ENCODE assay signal across 19 mouse cellular contexts in the genomic region with DNA sequence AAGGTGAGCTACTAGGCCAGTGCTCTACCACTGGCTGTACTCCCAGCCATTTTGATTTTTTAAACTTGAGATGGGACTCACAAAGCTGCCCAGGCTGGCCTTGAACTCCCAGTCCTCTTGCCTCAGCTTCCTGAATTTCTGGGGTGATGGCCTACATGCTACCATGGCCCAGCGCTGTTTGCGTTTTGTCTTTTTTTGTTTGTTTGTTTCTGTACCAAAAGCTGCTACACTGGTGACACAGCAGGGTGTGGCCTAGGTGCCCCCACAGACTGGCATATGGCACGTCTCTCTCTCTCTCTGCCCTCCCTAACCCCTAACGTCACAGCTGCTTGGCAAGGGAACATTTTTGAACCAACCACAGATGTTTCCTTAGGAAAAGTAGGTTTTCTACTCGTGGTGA. TPM values are rescaled to one million over a fixed set of nuclear protein-coding genes. Genes with fewer than 3 reads are reported as not detected.
DNase-seq lines count a peak whose midpoint lies in the region; ATAC-seq and TF ChIP-seq lines count a peak whose summit lies in the region.
"Had no signal": no experiment of that assay in that cellular context is flagged by ENCODE, and none has a peak within 500 bp of the region (broad histone marks: within the 10 kb centered on the region; RNA-seq: fewer than 3 reads in every experiment).

No protein-coding gene starts in this region.

- no peak for DNase-seq in forebrain, embryonic 11.5 days (ENCODE audit: low spot score)
- DNase-seq in layer of hippocampus, adult 2 months (ENCODE audit: low spot score in 2 of 2) = no peak
- DNase-seq in layer of hippocampus, postnatal 36 days = no peak
- no peak for DNase-seq in liver, postnatal 0 days
- DNase-seq in liver = no peak
- no peak for DNase-seq in gastrocnemius, postnatal 36 days
- DNase-seq: adrenal gland, postnatal 10 days; cerebellum, adult 11-12 months; cerebellum, adult 9-10 months; cerebellum, postnatal 36 days; gastrocnemius, adult 2 months; gastrocnemius, postnatal 25 days; heart, postnatal 14 days had no signal

- peak overlapping the region; percentile 25; the same call in 1 of the 2 replicates for H3K9ac ChIP-seq in forebrain, embryonic 12.5 days
- no peak overlapping the region for H3K9ac ChIP-seq in forebrain, embryonic 11.5 days (ENCODE audit: low read length)
- no peak overlapping the region for H3K9ac ChIP-seq in liver, postnatal 0 days (replicated peaks)
- H3K9ac ChIP-seq in limb, embryonic 15.5 days = no peak overlapping the region
- H3K9ac ChIP-seq: heart, embryonic 15.5 days had no signal

- 0 out of 2 replicates have a peak overlapping the region, but pooled peaks have one; percentile 20 for H3K27ac ChIP-seq in forebrain, embryonic 12.5 days
- no peak overlapping the region for H3K27ac ChIP-seq in forebrain, embryonic 11.5 days (ENCODE audit: low read depth, low read length)
- H3K27ac ChIP-seq in layer of hippocampus, adult 2 months = peak overlapping the region; percentile 84; the same call in 1 of the 2 replicates
- H3K27ac ChIP-seq in liver, postnatal 0 days (ENCODE audit: low read depth) = peak overlapping the region; percentile 16; the same call in 1 of the 2 replicates
- peak overlapping the region; percentile 43; the same call in 1 of the 2 replicates for H3K27ac ChIP-seq in limb, embryonic 15.5 days
- H3K27ac ChIP-seq: gastrocnemius, adult 2 months; heart, embryonic 10.5 days; heart, embryonic 15.5 days; hindbrain, postnatal 0 days had no signal

- no peaks in the 10 kb centered on the region for H3K27me3 ChIP-seq in forebrain, embryonic 12.5 days
- H3K27me3 ChIP-seq in forebrain, embryonic 11.5 days (ENCODE audit: control insufficient read depth, insufficient read depth, low read length) = no peaks in the 10 kb centered on the region
- no peaks in the 10 kb centered on the region for H3K27me3 ChIP-seq in liver, postnatal 0 days (ENCODE audit: insufficient read depth, low read length)
- no peaks in the 10 kb centered on the region for H3K27me3 ChIP-seq in limb, embryonic 15.5 days
- H3K27me3 ChIP-seq: heart, embryonic 15.5 days had no signal

- no peak overlapping the region for H3K4me2 ChIP-seq in forebrain, embryonic 12.5 days
- no peak overlapping the region for H3K4me2 ChIP-seq in forebrain, embryonic 11.5 days (ENCODE audit: low read depth, low read length, severe bottlenecking)
- no peak overlapping the region for H3K4me2 ChIP-seq in liver, postnatal 0 days (ENCODE audit: low read depth, low read length)
- no peak overlapping the region for H3K4me2 ChIP-seq in limb, embryonic 15.5 days
- H3K4me2 ChIP-seq: heart, embryonic 15.5 days had no signal

- 80% methylated on average over 5 of the region's 5 CpGs for WGBS in forebrain, embryonic 12.5 days
- 77% methylated on average over 5 of the region's 5 CpGs for WGBS in forebrain, embryonic 11.5 days
- 69% methylated on average over 5 of the region's 5 CpGs for WGBS in liver, postnatal 0 days (ENCODE audit: insufficient replicate concordance)
- 67% methylated on average over 5 of the region's 5 CpGs for WGBS in limb, embryonic 15.5 days

- H3K4me1 ChIP-seq in forebrain, embryonic 12.5 days = peaks cover 6% of the 10 kb centered on the region
- peaks cover 5% of the 10 kb centered on the region; the same call in 1 of the 2 replicates for H3K4me1 ChIP-seq in forebrain, embryonic 11.5 days (replicated peaks; ENCODE audit: control insufficient read depth, insufficient read depth, low read length)
- H3K4me1 ChIP-seq in liver, postnatal 0 days (ENCODE audit: insufficient read depth) = peaks cover 12% of the 10 kb centered on the region
- peaks cover 15% of the 10 kb centered on the region for H3K4me1 ChIP-seq in limb, embryonic 15.5 days

- TF ChIP-seq EP300 in liver, postnatal 0 days (IDR thresholded peaks at IDR 0.05; ENCODE audit: low read depth) = no peak

- no peak for TF ChIP-seq CTCF in layer of hippocampus, adult 2 months (conservative IDR thresholded peaks at IDR 0.05)
- no peak for TF ChIP-seq CTCF in liver, postnatal 0 days (IDR thresholded peaks at IDR 0.05; ENCODE audit: low read depth)

- intact Hi-C loops in gastrocnemius, postnatal 36 days (cut with DNase I) = no loop called here

- no peaks in the 10 kb centered on the region for H3K9me3 ChIP-seq in forebrain, embryonic 12.5 days
- no peaks in the 10 kb centered on the region for H3K9me3 ChIP-seq in forebrain, embryonic 11.5 days (ENCODE audit: control insufficient read depth, low read length)
- no peaks in the 10 kb centered on the region for H3K9me3 ChIP-seq in liver, postnatal 0 days (ENCODE audit: low read length)
- H3K9me3 ChIP-seq in limb, embryonic 15.5 days = no peaks in the 10 kb centered on the region
- H3K9me3 ChIP-seq: heart, embryonic 10.5 days; heart, embryonic 15.5 days had no signal

- ATAC-seq in forebrain, embryonic 12.5 days (ENCODE audit: low FRiP score) = no peak
- no peak for ATAC-seq in forebrain, embryonic 11.5 days (replicated peaks; ENCODE audit: low FRiP score)
- no peak for ATAC-seq in liver, postnatal 0 days
- no peak for ATAC-seq in limb, embryonic 15.5 days (ENCODE audit: insufficient number of reproducible peaks, low FRiP score, low TSS enrichment, low read depth)
- ATAC-seq: forebrain, embryonic 14.5 days; hindbrain, postnatal 0 days had no signal

- H3K36me3 ChIP-seq in forebrain, embryonic 12.5 days (replicated peaks) = peaks cover 44% of the 10 kb centered on the region
- peaks cover 3% of the 10 kb centered on the region; the same call in 1 of the 2 replicates for H3K36me3 ChIP-seq in forebrain, embryonic 11.5 days (ENCODE audit: control insufficient read depth, insufficient read depth, low read length)
- peaks cover 34% of the 10 kb centered on the region for H3K36me3 ChIP-seq in liver, postnatal 0 days (replicated peaks; ENCODE audit: insufficient read depth, low read length)
- H3K36me3 ChIP-seq in limb, embryonic 15.5 days = peaks cover 61% of the 10 kb centered on the region

- no peak overlapping the region for H3K4me3 ChIP-seq in forebrain, embryonic 12.5 days (replicated peaks)
- H3K4me3 ChIP-seq in forebrain, embryonic 11.5 days (ENCODE audit: low read depth, low read length) = no peak overlapping the region
- H3K4me3 ChIP-seq in layer of hippocampus, adult 2 months = no peak overlapping the region
- H3K4me3 ChIP-seq in liver, postnatal 0 days (ENCODE audit: low read depth, low read length) = no peak overlapping the region
- H3K4me3 ChIP-seq in limb, embryonic 15.5 days = no peak overlapping the region
- H3K4me3 ChIP-seq: gastrocnemius, adult 2 months; heart, embryonic 10.5 days; heart, embryonic 15.5 days had no signal

RNA-seq across cellular contexts. Expression of a gene that starts 3.9 kb away (rescaled TPM):
- polyA plus RNA-seq in forebrain, embryonic 12.5 days (2016; fragmentation: Nextera tagmentation; extraction: Ambion mirVana) = 12.7 and 15.2 TPM in 2 replicates
- polyA plus RNA-seq in forebrain, embryonic 11.5 days (2014; fragmentation: Nextera tagmentation; extraction: Ambion mirVana) = 12.8 and 13.1 TPM in 2 replicates
- total RNA-seq in layer of hippocampus, adult 2 months (2021) = 10 to 100 TPM; 24.4 to 31.3 TPM
- 10 to 100 TPM; 19.7 to 31.9 TPM for total RNA-seq in layer of hippocampus, postnatal 36 days (2021)
- 2.8 and 4.0 TPM in 2 replicates for polyA plus RNA-seq in liver, postnatal 0 days (2015; fragmentation: Nextera tagmentation; extraction: Ambion mirVana)
- polyA plus RNA-seq in limb, embryonic 15.5 days (2015; fragmentation: Nextera tagmentation; extraction: Ambion mirVana) = 9.8 and 9.9 TPM in 2 replicates
- total RNA-seq in gastrocnemius, postnatal 36 days (2021) = 1 to 10 TPM; 3.4 to 4.2 TPM

RNA-seq across cellular contexts. Expression of a gene that starts 58.5 kb away (rescaled TPM):
- polyA plus RNA-seq in forebrain, embryonic 12.5 days (2016; fragmentation: Nextera tagmentation; extraction: Ambion mirVana) = 5.2 and 5.9 TPM in 2 replicates
- polyA plus RNA-seq in forebrain, embryonic 11.5 days (2014; fragmentation: Nextera tagmentation; extraction: Ambion mirVana) = 5.0 and 6.1 TPM in 2 replicates
- total RNA-seq in layer of hippocampus, adult 2 months (2021) = 10 to 100 TPM; 53.0 to 60.3 TPM
- total RNA-seq in layer of hippocampus, postnatal 36 days (2021) = 10 to 100 TPM; 47.9 to 52.2 TPM
- polyA plus RNA-seq in liver, postnatal 0 days (2015; fragmentation: Nextera tagmentation; extraction: Ambion mirVana) = 1.7 TPM in 2 replicates
- 4.4 and 5.3 TPM in 2 replicates for polyA plus RNA-seq in limb, embryonic 15.5 days (2015; fragmentation: Nextera tagmentation; extraction: Ambion mirVana)
- 10 to 100 TPM; 12.5 to 14.5 TPM for total RNA-seq in gastrocnemius, postnatal 36 days (2021)
